ENCODE assay signal across 8 mouse cellular contexts in genomic region chr11:5261508-5262392, GRCm38 (mm10). TPM values are rescaled to one million over a fixed set of nuclear protein-coding genes. Genes with fewer than 3 reads are reported as not detected.
DNase-seq lines count a peak whose midpoint lies in the region; ATAC-seq and TF ChIP-seq lines count a peak whose summit lies in the region.

Gene Kremen1, minus strand, starts transcription at chr11:5261558.

- peaks cover 22% of the 10 kb centered on the region for H3K27me3 ChIP-seq in hindbrain, embryonic 10.5 days (ENCODE audit: insufficient read depth, poor library complexity, severe bottlenecking)
- H3K27me3 ChIP-seq in lung, postnatal 0 days (replicated peaks; ENCODE audit: insufficient read depth, low read length), result no peaks in the 10 kb centered on the region

- TF ChIP-seq EP300 in lung, postnatal 0 days (IDR thresholded peaks at IDR 0.05), result no peak

- peak within 1 kb of the TSS; percentile 95 for H3K4me3 ChIP-seq in hindbrain, embryonic 10.5 days
- H3K4me3 ChIP-seq in lung, postnatal 0 days (ENCODE audit: low read depth, low read length), result peak within 1 kb of the TSS; percentile 95

- H3K27ac ChIP-seq in hindbrain, embryonic 10.5 days, result peak within 1 kb of the TSS; percentile 93
- peak within 1 kb of the TSS; percentile 90 for H3K27ac ChIP-seq in lung, postnatal 0 days (ENCODE audit: low read length)

- 2% methylated on average over 79 of the region's 80 CpGs for WGBS in hindbrain, embryonic 10.5 days
- 4% methylated on average over 42 of the region's 80 CpGs for WGBS in lung, postnatal 0 days

- no peaks in the 10 kb centered on the region for H3K9me3 ChIP-seq in hindbrain, embryonic 10.5 days
- H3K9me3 ChIP-seq in lung, postnatal 0 days (ENCODE audit: low read length), result no peaks in the 10 kb centered on the region

- peak; percentile 51 for DNase-seq in MEL-GATA-1-ER (ENCODE audit: extremely low read depth, low read depth)
- peak; percentile 91 for DNase-seq in cerebellum, adult 8-10 months
- peak; percentile 92 for DNase-seq in hindbrain, embryonic 10.5 days (ENCODE audit: low spot score)
- DNase-seq in layer of hippocampus, adult 9-11 months, result peak; percentile 94
- peak; percentile 96 for DNase-seq in lung, postnatal 0 days (ENCODE audit: low spot score)
- peak; percentile 86 for DNase-seq in ovary, postnatal 14 days (ENCODE audit: low spot score)
- DNase-seq in thymus, postnatal 14 days, result peak; percentile 97

- H3K36me3 ChIP-seq in hindbrain, embryonic 10.5 days, result no peaks in the 10 kb centered on the region
- H3K36me3 ChIP-seq in lung, postnatal 0 days (ENCODE audit: insufficient read depth, low read length), result no peaks in the 10 kb centered on the region

- H3K9ac ChIP-seq in lung, postnatal 0 days (replicated peaks; ENCODE audit: low read depth), result peak within 1 kb of the TSS; percentile 88

- peak within 1 kb of the TSS; percentile 66 for H3K4me2 ChIP-seq in lung, postnatal 0 days (replicated peaks; ENCODE audit: low read depth, low read length)

- peaks cover 27% of the 10 kb centered on the region for H3K4me1 ChIP-seq in hindbrain, embryonic 10.5 days (replicated peaks)
- peaks cover 5% of the 10 kb centered on the region; the same call in 1 of the 2 replicates for H3K4me1 ChIP-seq in lung, postnatal 0 days (ENCODE audit: insufficient read depth, low read depth, low read length)

- ATAC-seq in frontal cortex, adult (ENCODE audit: low TSS enrichment), result peak; percentile 88
- peak; percentile 98 for ATAC-seq in lung, postnatal 0 days

- TF ChIP-seq CTCF in lung, postnatal 0 days (IDR thresholded peaks at IDR 0.05), result no peak

RNA-seq across cellular contexts. Expression of gene Kremen1, which starts in this region (rescaled TPM):
- polyA plus RNA-seq in hindbrain, embryonic 10.5 days (2016; fragmentation: Nextera tagmentation; extraction: Ambion mirVana), result 12.1 and 12.8 TPM in 2 replicates
- polyA plus RNA-seq in lung, postnatal 0 days (2015; fragmentation: Nextera tagmentation; extraction: Ambion mirVana), result 13.3 and 14.7 TPM in 2 replicates

Comparison
In these comparisons a context has a peak if more than half of its experiments do, and no peak if none do; other contexts are left out.
1. Peak in every context shown above with its lines: DNase-seq, ATAC-seq, H3K4me3 ChIP-seq and H3K27ac ChIP-seq.